Mouse (Mus musculus) MEL (cell line): ENCODE measurements around the gene Cd164l2. TPM values are rescaled to one million over a fixed set of nuclear protein-coding genes. Genes with fewer than 3 reads are reported as not detected.

Source experiments
- DNase-seq: peaks from one replicate; pipeline ENCODE4 v3.0.0; 2011; ENCODE audit warnings: low read depth, low spot score
- H3K27ac ChIP-seq: 2 replicates; pipeline ENCODE4 v1.5.1; 2012; ENCODE audit warnings: low read depth, mild to moderate bottlenecking, control low read depth, low read length, moderate library complexity; ENCODE audit not compliant: control insufficient read depth
- H3K27me3 ChIP-seq, 2 experiments: fragments of 150-350 bp in 1 of 2; sonication (generic) in 1 of 2; 2 replicates each; pipeline ENCODE4 v1.6.1; 2012; ENCODE audit warnings: low read length in 2 of 2, mild to moderate bottlenecking in 2 of 2, improper control_type of control experiment in 1 of 2, moderate library complexity in 1 of 2; ENCODE audit not compliant: insufficient read depth in 2 of 2, control insufficient read depth in 1 of 2
- H3K36me3 ChIP-seq, 2 experiments: 2 replicates each; pipeline ENCODE4 v1.6.1; 2012 to 2014; ENCODE audit warnings: low read length in 2 of 2, improper control_type of control experiment in 1 of 2, inconsistent platforms in 1 of 2, mild to moderate bottlenecking in 1 of 2; ENCODE audit not compliant: insufficient read depth in 2 of 2, control insufficient read depth in 1 of 2
- H3K4me1 ChIP-seq, 2 experiments: fragments of 150-350 bp in 1 of 2; sonication (generic) in 1 of 2; 2 replicates each; pipeline ENCODE4 v1.6.1; 2012; ENCODE audit warnings: low read length in 2 of 2, improper control_type of control experiment in 1 of 2, mild to moderate bottlenecking in 1 of 2; ENCODE audit not compliant: insufficient read depth in 2 of 2, control insufficient read depth in 1 of 2
- H3K4me3 ChIP-seq, 2 experiments: fragments of 150-350 bp in 1 of 2; sonication (generic) in 1 of 2; 2 replicates each; pipeline ENCODE4 v1.5.1; 2012; ENCODE audit warnings: low read depth in 2 of 2, low read length in 2 of 2, mild to moderate bottlenecking in 2 of 2, moderate library complexity in 2 of 2, control low read depth in 1 of 2, improper control_type of control experiment in 1 of 2; ENCODE audit not compliant: control insufficient read depth in 1 of 2, insufficient read depth in 1 of 2
- H3K79me2 ChIP-seq: 2 replicates; pipeline ENCODE4 v1.6.1; 2012; ENCODE audit warnings: mild to moderate bottlenecking, low read length, moderate library complexity; ENCODE audit not compliant: control insufficient read depth, poor library complexity, insufficient read depth
- H3K9ac ChIP-seq: 2 replicates; pipeline ENCODE4 v1.6.1; 2012; ENCODE audit warnings: low read depth, mild to moderate bottlenecking, control low read depth, low read length, moderate library complexity; ENCODE audit not compliant: control insufficient read depth, poor library complexity, severe bottlenecking
- H3K9me3 ChIP-seq: fragments of 150-350 bp; sonication (generic); replicated peaks from 2 replicates; pipeline ENCODE4 v1.6.1; 2012; ENCODE audit warnings: mild to moderate bottlenecking, low read length, improper control_type of control experiment, moderate library complexity; ENCODE audit not compliant: insufficient read depth
- BHLHE40 ChIP-seq: IDR thresholded peaks from 2 replicates; pipeline ENCODE4 v1.6.1; 2012; ENCODE audit warnings: low read depth, mild to moderate bottlenecking, inconsistent platforms, low read length, improper control_type of control experiment, borderline replicate concordance
- CHD2 ChIP-seq: IDR thresholded peaks from 2 replicates; pipeline ENCODE4 v1.6.1; 2011; ENCODE audit warnings: low read length, improper control_type of control experiment
- CTCF ChIP-seq, 3 experiments: IDR thresholded peaks in 2 of 3; conservative IDR thresholded peaks in 1 of 3; 2 replicates each; pipeline ENCODE4 v1.5.1; 2011 to 2012; ENCODE audit warnings: low read length in 3 of 3, low read depth in 2 of 3, mild to moderate bottlenecking in 2 of 3, improper control_type of control experiment in 1 of 3, inconsistent platforms in 1 of 3, mixed read lengths in 1 of 3, moderate library complexity in 1 of 3; ENCODE audit not compliant: control insufficient read depth in 1 of 3, insufficient read depth in 1 of 3, poor library complexity in 1 of 3, severe bottlenecking in 1 of 3
- ETS1 ChIP-seq: IDR thresholded peaks from 2 replicates; pipeline ENCODE4 v1.6.1; 2012; ENCODE audit warnings: low read depth, mild to moderate bottlenecking, inconsistent platforms, low read length, improper control_type of control experiment, moderate library complexity
- HCFC1 ChIP-seq: IDR thresholded peaks from 2 replicates; pipeline ENCODE4 v1.6.1; 2012; ENCODE audit warnings: low read depth, mild to moderate bottlenecking, inconsistent platforms, low read length, improper control_type of control experiment, moderate library complexity
- JUND ChIP-seq: IDR thresholded peaks from 2 replicates; pipeline ENCODE4 v1.6.1; 2011; ENCODE audit warnings: low read depth, mild to moderate bottlenecking, improper control_type of control experiment, low read length
- KAT2A ChIP-seq: conservative IDR thresholded peaks from 2 replicates; pipeline ENCODE4 v1.6.1; 2012; ENCODE audit warnings: low read depth, low read length, improper control_type of control experiment, inconsistent platforms
- MAFK ChIP-seq: IDR thresholded peaks from 2 replicates; pipeline ENCODE4 v1.6.1; 2011; ENCODE audit warnings: low read depth, mild to moderate bottlenecking, low read length, improper control_type of control experiment, borderline replicate concordance
- MAX ChIP-seq: IDR thresholded peaks from 2 replicates; pipeline ENCODE4 v1.6.1; 2011; ENCODE audit warnings: low read length, improper control_type of control experiment
- MAZ ChIP-seq: IDR thresholded peaks from 2 replicates; pipeline ENCODE4 v1.6.1; 2012; ENCODE audit warnings: low read depth, mild to moderate bottlenecking, inconsistent platforms, low read length, improper control_type of control experiment
- MEF2A ChIP-seq: IDR thresholded peaks from 2 replicates; pipeline ENCODE4 v1.6.1; 2014; ENCODE audit warnings: low read depth, mild to moderate bottlenecking, inconsistent platforms, low read length, improper control_type of control experiment; ENCODE audit not compliant: poor library complexity, insufficient replicate concordance, severe bottlenecking; ENCODE audit errors: extremely low read depth
- MXI1 ChIP-seq: IDR thresholded peaks from 2 replicates; pipeline ENCODE4 v1.6.1; 2011; ENCODE audit warnings: mild to moderate bottlenecking, low read depth, low read length, improper control_type of control experiment
- MYC ChIP-seq: IDR thresholded peaks from 2 replicates; pipeline ENCODE4 v1.6.1; 2011; ENCODE audit warnings: low read depth, mild to moderate bottlenecking, low read length, improper control_type of control experiment, moderate library complexity
- POLR2AphosphoS5 ChIP-seq: IDR thresholded peaks from 2 replicates; pipeline ENCODE4 v1.6.1; 2012; ENCODE audit warnings: low read depth, borderline replicate concordance, mild to moderate bottlenecking, inconsistent platforms, low read length, moderate library complexity, mixed read lengths
- RCOR1 ChIP-seq: IDR thresholded peaks from 2 replicates; pipeline ENCODE4 v1.6.1; 2012; ENCODE audit warnings: low read depth, mild to moderate bottlenecking, inconsistent platforms, low read length, improper control_type of control experiment
- SIN3A ChIP-seq: IDR thresholded peaks from 2 replicates; pipeline ENCODE4 v1.6.1; 2012; ENCODE audit warnings: low read length, improper control_type of control experiment, inconsistent platforms
- TBP ChIP-seq: IDR thresholded peaks from 2 replicates; pipeline ENCODE4 v1.8.0; 2011; ENCODE audit warnings: low read depth, low read length, improper control_type of control experiment
- UBTF ChIP-seq: IDR thresholded peaks from 2 replicates; pipeline ENCODE4 v1.6.1; 2012; ENCODE audit warnings: low read depth, mild to moderate bottlenecking, inconsistent platforms, low read length, improper control_type of control experiment, moderate library complexity, borderline replicate concordance; ENCODE audit not compliant: insufficient read depth
- USF2 ChIP-seq, 2 experiments: IDR thresholded peaks; 2 replicates each; pipeline ENCODE4 v1.6.1; 2011 to 2012; ENCODE audit warnings: improper control_type of control experiment in 2 of 2, low read length in 2 of 2, borderline replicate concordance in 1 of 2, inconsistent platforms in 1 of 2, low read depth in 1 of 2, mild to moderate bottlenecking in 1 of 2; ENCODE audit not compliant: insufficient read depth in 1 of 2
- ZNF384 ChIP-seq: IDR thresholded peaks from 2 replicates; pipeline ENCODE4 v1.6.1; 2012; ENCODE audit warnings: low read depth, mild to moderate bottlenecking, inconsistent platforms, low read length, improper control_type of control experiment
- polyA plus RNA-seq, 2 experiments: library from polyadenylated mRNA; stranded (reverse) in 1 of 2; unstranded in 1 of 2; fragments of >175 nt in 1 of 2; fragments of >200 nt in 1 of 2; gene quantifications; 2 replicates each; pipeline versions ENCODE4 v1.2.1 to v1.2.4; 2012; ENCODE audit warnings: low replicate concordance in 2 of 2, low read depth in 1 of 2; ENCODE audit not compliant: insufficient read length in 2 of 2, insufficient read depth in 1 of 2, missing spikeins in 1 of 2
- total RNA-seq: library from RNA; depleted of rRNA; stranded (reverse); fragments of 300-350 nt; gene quantifications from 2 replicates; pipeline ENCODE4 v1.2.3, GENCODE M21; 2012

Cd164l2 gene
- total and polyA plus RNA-seq, 3 experiments = not detected

DNA sequence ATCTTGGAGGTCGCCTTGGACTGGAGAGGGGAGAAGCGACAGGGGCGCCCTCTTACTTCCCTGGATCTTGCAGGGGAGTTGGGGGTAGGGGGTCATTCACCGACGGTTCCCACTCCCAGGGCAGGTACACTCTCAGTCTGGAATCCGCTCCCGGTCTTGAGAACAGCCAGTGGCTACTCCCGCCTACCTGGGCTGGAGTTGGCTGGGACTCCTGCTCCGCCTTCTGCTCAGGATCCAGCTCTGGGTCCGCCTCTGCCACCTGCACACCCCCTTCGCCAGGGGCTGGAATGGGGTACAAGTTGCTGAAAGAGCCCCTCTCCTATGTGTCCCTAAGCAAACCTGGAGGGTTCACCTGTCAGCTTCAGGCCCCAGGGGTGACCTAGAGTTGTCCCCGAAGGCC is 45.3 kb downstream of the Cd164l2 start:
- Histone ChIP-seq H3K79me2 (no peaks in the 10 kb centered on the region), H3K36me3 (no peaks in the 10 kb centered on the region), H3K9ac (no peak overlapping the region), H3K27me3 (no peaks in the 10 kb centered on the region), H3K9me3 (no peaks in the 10 kb centered on the region), H3K27ac (no peak overlapping the region), H3K4me1 (no peaks in the 10 kb centered on the region)
- TF ChIP-seq JUND (no peak), ZNF384 (no peak), MEF2A (no peak), SIN3A (no peak)
- TF ChIP-seq, all 39 proteins: peak for 0
- DNase-seq = no peak
- H3K4me3 ChIP-seq = no peak overlapping the region

DNA sequence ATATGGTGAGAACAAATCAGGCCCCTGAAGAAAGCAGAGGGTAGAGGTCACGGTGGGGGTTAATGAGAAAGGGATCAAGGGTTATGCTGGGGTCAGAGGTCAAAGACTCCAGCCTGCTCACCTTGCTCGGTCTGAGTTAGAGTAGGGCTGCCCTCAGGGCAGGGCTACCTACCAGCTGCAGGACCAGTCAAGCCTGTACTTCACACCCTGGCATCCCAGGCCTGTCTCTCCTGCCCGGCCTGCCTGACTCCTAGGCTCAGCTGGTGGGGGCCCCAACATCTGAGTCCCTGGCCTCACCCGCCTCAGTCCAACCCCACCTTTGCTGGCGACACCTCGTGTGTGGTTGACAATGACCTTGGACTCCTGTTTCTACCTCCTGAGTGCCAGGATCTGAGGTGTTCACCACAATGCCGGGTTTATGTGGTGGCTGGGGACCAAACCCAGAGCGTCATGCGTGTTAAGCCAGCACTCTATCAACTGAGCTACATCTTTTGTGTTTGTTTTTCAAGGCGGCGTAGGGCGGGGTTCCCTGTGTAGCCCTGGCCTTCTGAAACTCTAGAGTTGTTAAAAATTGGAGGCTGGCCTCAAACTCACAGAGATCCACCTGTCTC is 46.0 kb downstream of the Cd164l2 start:
- H3K79me2 ChIP-seq = no peaks in the 10 kb centered on the region
- H3K9ac ChIP-seq = no peak overlapping the region
- H3K27ac ChIP-seq = no peak overlapping the region
- DNase-seq = no peak
- H3K4me1 ChIP-seq = no peaks in the 10 kb centered on the region
- H3K4me3 ChIP-seq = no peak overlapping the region
- no peaks in the 10 kb centered on the region for H3K36me3 ChIP-seq
- no peaks in the 10 kb centered on the region for H3K9me3 ChIP-seq
- no peaks in the 10 kb centered on the region for H3K27me3 ChIP-seq
- TF ChIP-seq ETS1 (no peak), KAT2A (no peak), CTCF (IDR thresholded peaks at IDR 0.05 in 2 of 3, conservative IDR thresholded peaks at IDR 0.05 in 1 of 3; ENCODE audit: control insufficient read depth in 1 of 3, insufficient read depth in 1 of 3, low read depth in 2 of 3, low read length in 3 of 3, poor library complexity in 1 of 3, severe bottlenecking in 1 of 3) (no peak), POLR2AphosphoS5 (no peak), TBP (no peak), MEF2A (no peak), JUND (no peak), CHD2 (no peak), MYC (no peak), RCOR1 (no peak), HCFC1 (no peak), BHLHE40 (no peak), MAFK (no peak), USF2 (IDR thresholded peaks at IDR 0.05; ENCODE audit: borderline replicate concordance in 1 of 2, insufficient read depth in 1 of 2, low read depth in 1 of 2, low read length in 2 of 2) (no peak), MAZ (no peak), UBTF (no peak), MXI1 (no peak), MAX (no peak)
